Mouse (Mus musculus): ENCODE measurements around the gene Vsig1. TPM values are rescaled to one million over a fixed set of nuclear protein-coding genes. Genes with fewer than 3 reads are reported as not detected.

Gene Vsig1
- polyA plus RNA-seq (2016; fragmentation: Nextera tagmentation; extraction: Ambion mirVana), result not detected in 2 replicates

- Histone ChIP-seq H3K27me3 (peaks cover 14% of the 10 kb centered on the region; the same call in 1 of the 2 replicates), H3K36me3 (no peaks in the 10 kb centered on the region), H3K4me2 (no peak within 1 kb of the TSS), H3K27ac (no peak within 1 kb of the TSS), H3K9ac (replicated peaks) (no peak within 1 kb of the TSS), H3K4me1 (replicated peaks) (no peaks in the 10 kb centered on the region), H3K4me3 (replicated peaks) (no peak within 1 kb of the TSS), H3K9me3 (no peaks in the 10 kb centered on the region)
- 70% methylated on average over 7 of the region's 7 CpGs for WGBS
- no peak for ATAC-seq (ENCODE audit: insufficient number of reproducible peaks, insufficient read depth, low FRiP score, low TSS enrichment, low read depth)
Measured at GRCm38 (mm10) chrX:140907360-140907759, at the start of gene Vsig1. TSS of gene Vsig1 (plus strand) at chrX:140907608.

GRCm38 (mm10) chrX:140862760-140863159 is 44.6 kb upstream of the Vsig1 start:
- 89% methylated on average over 6 of the region's 6 CpGs for WGBS
- no peak for ATAC-seq (ENCODE audit: insufficient number of reproducible peaks, insufficient read depth, low FRiP score, low TSS enrichment, low read depth)
- Histone ChIP-seq H3K4me2 (no peak overlapping the region), H3K4me1 (replicated peaks) (no peaks in the 10 kb centered on the region), H3K36me3 (no peaks in the 10 kb centered on the region), H3K27ac (no peak overlapping the region), H3K27me3 (peaks cover 17% of the 10 kb centered on the region), H3K9me3 (no peaks in the 10 kb centered on the region), H3K9ac (replicated peaks) (no peak overlapping the region), H3K4me3 (replicated peaks) (no peak overlapping the region)

GRCm38 (mm10) chrX:140863431-140863830 is 44.0 kb upstream of the Vsig1 start:
- H3K4me2 ChIP-seq, result no peak overlapping the region
- H3K27me3 ChIP-seq, result peaks cover 19% of the 10 kb centered on the region
- 85% methylated on average over 4 of the region's 4 CpGs for WGBS
- H3K4me1 ChIP-seq (replicated peaks), result no peaks in the 10 kb centered on the region
- H3K36me3 ChIP-seq, result no peaks in the 10 kb centered on the region
- ATAC-seq (ENCODE audit: insufficient number of reproducible peaks, insufficient read depth, low FRiP score, low TSS enrichment, low read depth), result no peak
- no peaks in the 10 kb centered on the region for H3K9me3 ChIP-seq
- H3K9ac ChIP-seq (replicated peaks), result no peak overlapping the region
- H3K27ac ChIP-seq, result no peak overlapping the region
- H3K4me3 ChIP-seq (replicated peaks), result no peak overlapping the region

- Histone ChIP-seq H3K27me3 (peaks cover 42% of the 10 kb centered on the region), H3K9me3 (no peaks in the 10 kb centered on the region), H3K27ac (no peak overlapping the region), H3K4me3 (replicated peaks) (no peak overlapping the region), H3K9ac (replicated peaks) (no peak overlapping the region), H3K4me2 (no peak overlapping the region), H3K36me3 (no peaks in the 10 kb centered on the region), H3K4me1 (replicated peaks) (no peaks in the 10 kb centered on the region)
- no peak for ATAC-seq (ENCODE audit: insufficient number of reproducible peaks, insufficient read depth, low FRiP score, low TSS enrichment, low read depth)
- WGBS, result 83% methylated on average over 2 of the region's 2 CpGs
Measured at GRCm38 (mm10) chrX:140887193-140887592, 20.2 kb upstream of the Vsig1 start.

GRCm38 (mm10) chrX:140891796-140892195 is 15.6 kb upstream of the Vsig1 start:
- no peak overlapping the region for H3K4me3 ChIP-seq (replicated peaks)
- no peak overlapping the region for H3K9ac ChIP-seq (replicated peaks)
- no peaks in the 10 kb centered on the region for H3K36me3 ChIP-seq
- WGBS, result 80% methylated on average over 4 of the region's 4 CpGs
- no peaks in the 10 kb centered on the region for H3K4me1 ChIP-seq (replicated peaks)
- H3K9me3 ChIP-seq, result no peaks in the 10 kb centered on the region
- no peak for ATAC-seq (ENCODE audit: insufficient number of reproducible peaks, insufficient read depth, low FRiP score, low TSS enrichment, low read depth)
- no peak overlapping the region for H3K27ac ChIP-seq
- H3K4me2 ChIP-seq, result no peak overlapping the region
- H3K27me3 ChIP-seq, result peaks cover 30% of the 10 kb centered on the region

- Histone ChIP-seq H3K4me2 (no peak overlapping the region), H3K9me3 (no peaks in the 10 kb centered on the region), H3K27me3 (peaks cover 17% of the 10 kb centered on the region), H3K4me1 (replicated peaks) (no peaks in the 10 kb centered on the region), H3K36me3 (no peaks in the 10 kb centered on the region), H3K27ac (no peak overlapping the region), H3K4me3 (replicated peaks) (no peak overlapping the region), H3K9ac (replicated peaks) (no peak overlapping the region)
- WGBS, result 82% methylated on average over 3 of the region's 3 CpGs
- ATAC-seq (ENCODE audit: insufficient number of reproducible peaks, insufficient read depth, low FRiP score, low TSS enrichment, low read depth), result no peak
Measured at GRCm38 (mm10) chrX:140903487-140903886, 3.9 kb upstream of the Vsig1 start.

- H3K36me3 ChIP-seq, result no peaks in the 10 kb centered on the region
- peaks cover 53% of the 10 kb centered on the region for H3K27me3 ChIP-seq
- H3K27ac ChIP-seq, result no peak overlapping the region
- no peak for ATAC-seq (ENCODE audit: insufficient number of reproducible peaks, insufficient read depth, low FRiP score, low TSS enrichment, low read depth)
- no peak overlapping the region for H3K4me3 ChIP-seq (replicated peaks)
- WGBS, result 67% methylated on average over 6 of the region's 6 CpGs
- H3K9ac ChIP-seq (replicated peaks), result no peak overlapping the region
- no peaks in the 10 kb centered on the region for H3K4me1 ChIP-seq (replicated peaks)
- no peaks in the 10 kb centered on the region for H3K9me3 ChIP-seq
- H3K4me2 ChIP-seq, result no peak overlapping the region
Measured at GRCm38 (mm10) chrX:140921321-140921720, 13.9 kb downstream of the Vsig1 start.

- no peak overlapping the region for H3K4me3 ChIP-seq (replicated peaks)
- no peak overlapping the region for H3K4me2 ChIP-seq
- ATAC-seq (ENCODE audit: insufficient number of reproducible peaks, insufficient read depth, low FRiP score, low TSS enrichment, low read depth), result no peak
- H3K27ac ChIP-seq, result no peak overlapping the region
- H3K9me3 ChIP-seq, result no peaks in the 10 kb centered on the region
- H3K9ac ChIP-seq (replicated peaks), result no peak overlapping the region
- WGBS, result 64% methylated on average over 3 of the region's 3 CpGs
- no peaks in the 10 kb centered on the region for H3K36me3 ChIP-seq
- peaks cover 41% of the 10 kb centered on the region for H3K27me3 ChIP-seq
- H3K4me1 ChIP-seq (replicated peaks), result no peaks in the 10 kb centered on the region
Measured at GRCm38 (mm10) chrX:140932066-140932465, 24.7 kb downstream of the Vsig1 start.

- Histone ChIP-seq H3K4me2 (no peak overlapping the region), H3K36me3 (no peaks in the 10 kb centered on the region), H3K9me3 (no peaks in the 10 kb centered on the region), H3K9ac (replicated peaks) (no peak overlapping the region), H3K4me3 (replicated peaks) (no peak overlapping the region), H3K27ac (no peak overlapping the region), H3K27me3 (peaks cover 37% of the 10 kb centered on the region), H3K4me1 (replicated peaks) (no peaks in the 10 kb centered on the region)
- no peak for ATAC-seq (ENCODE audit: insufficient number of reproducible peaks, insufficient read depth, low FRiP score, low TSS enrichment, low read depth)
- WGBS, result 81% methylated on average over 3 of the region's 3 CpGs
Measured at GRCm38 (mm10) chrX:140933263-140933662, 25.9 kb downstream of the Vsig1 start.

GRCm38 (mm10) chrX:140936271-140936670 is 28.9 kb downstream of the Vsig1 start:
- ATAC-seq (ENCODE audit: insufficient number of reproducible peaks, insufficient read depth, low FRiP score, low TSS enrichment, low read depth), result no peak
- peaks cover 34% of the 10 kb centered on the region for H3K27me3 ChIP-seq
- WGBS, result 77% methylated on average over 5 of the region's 5 CpGs

GRCm38 (mm10) chrX:140953618-140954017 is 46.2 kb downstream of the Vsig1 start:
- Histone ChIP-seq H3K9me3 (no peaks in the 10 kb centered on the region), H3K9ac (replicated peaks) (no peak overlapping the region), H3K36me3 (no peaks in the 10 kb centered on the region), H3K4me1 (replicated peaks) (no peaks in the 10 kb centered on the region), H3K27ac (no peak overlapping the region), H3K4me2 (no peak overlapping the region), H3K4me3 (replicated peaks) (no peak overlapping the region), H3K27me3 (peaks cover 31% of the 10 kb centered on the region)
- WGBS, result 88% methylated on average over 4 of the region's 4 CpGs
- no peak for ATAC-seq (ENCODE audit: insufficient number of reproducible peaks, insufficient read depth, low FRiP score, low TSS enrichment, low read depth)

More at GRCm38 (mm10) chrX:140936271-140936670, 28.9 kb downstream of the Vsig1 start:
- Histone ChIP-seq H3K36me3 (no peaks in the 10 kb centered on the region), H3K9ac (replicated peaks) (no peak overlapping the region), H3K4me3 (replicated peaks) (no peak overlapping the region), H3K4me1 (replicated peaks) (no peaks in the 10 kb centered on the region), H3K4me2 (no peak overlapping the region), H3K9me3 (no peaks in the 10 kb centered on the region), H3K27ac (no peak overlapping the region)

GRCm38 (mm10) chrX:140956272-140956940 is 49.0 kb downstream of the Vsig1 start, which contains the start of the genes Psmd10 and Atg4a:
TSS of gene Psmd10 (minus strand) at chrX:140956728.
TSS of gene Atg4a (plus strand) at chrX:140956907.
- no peaks in the 10 kb centered on the region for H3K4me1 ChIP-seq (replicated peaks)
- peak within 1 kb of the TSS; percentile 47 for H3K4me3 ChIP-seq (replicated peaks)
- H3K4me2 ChIP-seq, result peak within 1 kb of the TSS; percentile 55
- ATAC-seq (ENCODE audit: insufficient number of reproducible peaks, insufficient read depth, low FRiP score, low TSS enrichment, low read depth), result peak; percentile 99
- H3K9ac ChIP-seq (replicated peaks), result peak within 1 kb of the TSS; percentile 27; the same call in 1 of the 2 replicates
- H3K9me3 ChIP-seq, result no peaks in the 10 kb centered on the region
- WGBS, result 22% methylated on average over 22 of the region's 23 CpGs
- no peak within 1 kb of the TSS for H3K27ac ChIP-seq
- H3K27me3 ChIP-seq, result peaks cover 25% of the 10 kb centered on the region
- H3K36me3 ChIP-seq, result no peaks in the 10 kb centered on the region
